Mouse (Mus musculus): Measurements from ENCODE around the gene Rora. TPM values are rescaled to one million over a fixed set of nuclear protein-coding genes. Genes with fewer than 3 reads are reported as not detected.

Rora gene
- polyA plus RNA-seq, 1 experiment from 2014 or later: 4.4 TPM

GRCm38 (mm10) chr9:69397432-69397759, 743.8 kb downstream of the Rora start:
- Histone ChIP-seq H3K4me1 (replicated peaks; ENCODE audit: control insufficient read depth, insufficient read depth, low read length) (0 out of 2 replicates have a peak, but pooled peaks cover 3% of the 10 kb centered on the region), H3K9ac (ENCODE audit: low read length) (peak overlapping the region; percentile 92), H3K9me3 (ENCODE audit: control insufficient read depth, low read length) (no peaks in the 10 kb centered on the region), H3K27me3 (replicated peaks; ENCODE audit: control insufficient read depth, insufficient read depth, low read length) (no peaks in the 10 kb centered on the region), H3K4me2 (ENCODE audit: low read length) (peak overlapping the region; percentile 94), H3K36me3 (ENCODE audit: control insufficient read depth, insufficient read depth, low read length) (peaks cover 5% of the 10 kb centered on the region; the same call in 1 of the 2 replicates), H3K4me3 (ENCODE audit: low read depth, low read length) (peak overlapping the region; percentile 79), H3K27ac (ENCODE audit: low read depth) (peak overlapping the region; percentile 97)
- ATAC-seq (replicated peaks; ENCODE audit: low FRiP score, low TSS enrichment, low read depth) (peak; percentile 62), DNase-seq (ENCODE audit: low spot score) (no peak)
- 60% methylated on average over 2 of the region's 2 CpGs for WGBS

GRCm38 (mm10) chr9:69397760-69398452, 744.3 kb downstream of the Rora start, which contains the start of gene Ice2:
TSS of gene Ice2 (plus strand) at chr9:69397906.
- Histone ChIP-seq H3K4me1 (replicated peaks; ENCODE audit: control insufficient read depth, insufficient read depth, low read length) (0 out of 2 replicates have a peak, but pooled peaks cover 3% of the 10 kb centered on the region), H3K9me3 (ENCODE audit: control insufficient read depth, low read length) (no peaks in the 10 kb centered on the region), H3K27me3 (replicated peaks; ENCODE audit: control insufficient read depth, insufficient read depth, low read length) (no peaks in the 10 kb centered on the region), H3K27ac (ENCODE audit: low read depth) (peak within 1 kb of the TSS; percentile 97), H3K4me3 (ENCODE audit: low read depth, low read length) (peak within 1 kb of the TSS; percentile 79), H3K36me3 (ENCODE audit: control insufficient read depth, insufficient read depth, low read length) (peaks cover 5% of the 10 kb centered on the region; the same call in 1 of the 2 replicates), H3K9ac (ENCODE audit: low read length) (peak within 1 kb of the TSS; percentile 92), H3K4me2 (ENCODE audit: low read length) (peak within 1 kb of the TSS; percentile 94)
- under 1% methylated on average over 51 of the region's 53 CpGs for WGBS
- ATAC-seq (replicated peaks; ENCODE audit: low FRiP score, low TSS enrichment, low read depth) (peak; percentile 91), DNase-seq (ENCODE audit: low spot score) (peak; percentile 89)

- H3K9ac ChIP-seq (ENCODE audit: low read length): peak overlapping the region; percentile 92
- H3K4me2 ChIP-seq (ENCODE audit: low read length): peak overlapping the region; percentile 94
- peaks cover 5% of the 10 kb centered on the region; the same call in 1 of the 2 replicates for H3K36me3 ChIP-seq (ENCODE audit: control insufficient read depth, insufficient read depth, low read length)
- DNase-seq (ENCODE audit: low spot score): no peak
- H3K4me1 ChIP-seq (replicated peaks; ENCODE audit: control insufficient read depth, insufficient read depth, low read length): 0 out of 2 replicates have a peak, but pooled peaks cover 3% of the 10 kb centered on the region
- peak overlapping the region; percentile 97 for H3K27ac ChIP-seq (ENCODE audit: low read depth)
- ATAC-seq (replicated peaks; ENCODE audit: low FRiP score, low TSS enrichment, low read depth): 0 out of 2 replicates have a peak, but pooled peaks have one; percentile 36
- H3K4me3 ChIP-seq (ENCODE audit: low read depth, low read length): peak overlapping the region; percentile 79
- H3K9me3 ChIP-seq (ENCODE audit: control insufficient read depth, low read length): no peaks in the 10 kb centered on the region
- H3K27me3 ChIP-seq (replicated peaks; ENCODE audit: control insufficient read depth, insufficient read depth, low read length): no peaks in the 10 kb centered on the region
- WGBS: 11% methylated on average over 10 of the region's 10 CpGs
These were observed 744.9 kb downstream of the Rora start for GRCm38 (mm10) chr9:69398453-69398850.

GRCm38 (mm10) chr9:69404671-69405070, 751.1 kb downstream of the Rora start:
- Histone ChIP-seq H3K9ac (ENCODE audit: low read length) (no peak overlapping the region), H3K36me3 (ENCODE audit: control insufficient read depth, insufficient read depth, low read length) (peaks cover 22% of the 10 kb centered on the region), H3K4me1 (replicated peaks; ENCODE audit: control insufficient read depth, insufficient read depth, low read length) (no peaks in the 10 kb centered on the region), H3K4me2 (ENCODE audit: low read length) (no peak overlapping the region), H3K4me3 (ENCODE audit: low read depth, low read length) (no peak overlapping the region), H3K27ac (ENCODE audit: low read depth) (no peak overlapping the region), H3K27me3 (replicated peaks; ENCODE audit: control insufficient read depth, insufficient read depth, low read length) (no peaks in the 10 kb centered on the region), H3K9me3 (ENCODE audit: control insufficient read depth, low read length) (no peaks in the 10 kb centered on the region)
- DNase-seq (ENCODE audit: low spot score) (no peak), ATAC-seq (replicated peaks; ENCODE audit: low FRiP score, low TSS enrichment, low read depth) (no peak)
- WGBS: 80% methylated on average over 6 of the region's 6 CpGs

GRCm38 (mm10) chr9:69419476-69419875, 765.9 kb downstream of the Rora start:
- no peak overlapping the region for H3K4me2 ChIP-seq (ENCODE audit: low read length)
- H3K9ac ChIP-seq (ENCODE audit: low read length): no peak overlapping the region
- no peak for DNase-seq (ENCODE audit: low spot score)
- WGBS: 92% methylated on average over 1 of the region's 1 CpGs
- H3K9me3 ChIP-seq (ENCODE audit: control insufficient read depth, low read length): no peaks in the 10 kb centered on the region
- no peak overlapping the region for H3K4me3 ChIP-seq (ENCODE audit: low read depth, low read length)
- H3K27me3 ChIP-seq (replicated peaks; ENCODE audit: control insufficient read depth, insufficient read depth, low read length): no peaks in the 10 kb centered on the region
- no peak for ATAC-seq (replicated peaks; ENCODE audit: low FRiP score, low TSS enrichment, low read depth)
- H3K4me1 ChIP-seq (replicated peaks; ENCODE audit: control insufficient read depth, insufficient read depth, low read length): no peaks in the 10 kb centered on the region
- H3K27ac ChIP-seq (ENCODE audit: low read depth): no peak overlapping the region
- peaks cover 59% of the 10 kb centered on the region for H3K36me3 ChIP-seq (ENCODE audit: control insufficient read depth, insufficient read depth, low read length)

- ATAC-seq (replicated peaks; ENCODE audit: low FRiP score, low TSS enrichment, low read depth) (no peak), DNase-seq (ENCODE audit: low spot score) (no peak)
- Histone ChIP-seq H3K27me3 (replicated peaks; ENCODE audit: control insufficient read depth, insufficient read depth, low read length) (no peaks in the 10 kb centered on the region), H3K4me3 (ENCODE audit: low read depth, low read length) (no peak overlapping the region), H3K9ac (ENCODE audit: low read length) (no peak overlapping the region), H3K4me1 (replicated peaks; ENCODE audit: control insufficient read depth, insufficient read depth, low read length) (no peaks in the 10 kb centered on the region), H3K27ac (ENCODE audit: low read depth) (no peak overlapping the region), H3K9me3 (ENCODE audit: control insufficient read depth, low read length) (no peaks in the 10 kb centered on the region), H3K36me3 (ENCODE audit: control insufficient read depth, insufficient read depth, low read length) (peaks cover 62% of the 10 kb centered on the region), H3K4me2 (ENCODE audit: low read length) (no peak overlapping the region)
- 88% methylated on average over 3 of the region's 3 CpGs for WGBS
These were observed 776.9 kb downstream of the Rora start for GRCm38 (mm10) chr9:69430531-69430930.

GRCm38 (mm10) chr9:69431863-69432555, 778.4 kb downstream of the Rora start:
- H3K9ac ChIP-seq (ENCODE audit: low read length): no peak overlapping the region
- no peaks in the 10 kb centered on the region for H3K27me3 ChIP-seq (replicated peaks; ENCODE audit: control insufficient read depth, insufficient read depth, low read length)
- H3K9me3 ChIP-seq (ENCODE audit: control insufficient read depth, low read length): no peaks in the 10 kb centered on the region
- WGBS: 66% methylated on average over 6 of the region's 6 CpGs
- no peak overlapping the region for H3K4me2 ChIP-seq (ENCODE audit: low read length)
- H3K36me3 ChIP-seq (ENCODE audit: control insufficient read depth, insufficient read depth, low read length): peaks cover 48% of the 10 kb centered on the region
- H3K27ac ChIP-seq (ENCODE audit: low read depth): no peak overlapping the region
- DNase-seq (ENCODE audit: low spot score) (no peak), ATAC-seq (replicated peaks; ENCODE audit: low FRiP score, low TSS enrichment, low read depth) (no peak)
- H3K4me1 ChIP-seq (replicated peaks; ENCODE audit: control insufficient read depth, insufficient read depth, low read length): no peaks in the 10 kb centered on the region
- no peak overlapping the region for H3K4me3 ChIP-seq (ENCODE audit: low read depth, low read length)

- Histone ChIP-seq H3K27me3 (replicated peaks; ENCODE audit: control insufficient read depth, insufficient read depth, low read length) (no peaks in the 10 kb centered on the region), H3K4me3 (ENCODE audit: low read depth, low read length) (no peak overlapping the region), H3K9ac (ENCODE audit: low read length) (no peak overlapping the region), H3K4me2 (ENCODE audit: low read length) (no peak overlapping the region), H3K27ac (ENCODE audit: low read depth) (no peak overlapping the region), H3K36me3 (ENCODE audit: control insufficient read depth, insufficient read depth, low read length) (peaks cover 27% of the 10 kb centered on the region), H3K9me3 (ENCODE audit: control insufficient read depth, low read length) (no peaks in the 10 kb centered on the region), H3K4me1 (replicated peaks; ENCODE audit: control insufficient read depth, insufficient read depth, low read length) (no peaks in the 10 kb centered on the region)
- ATAC-seq (replicated peaks; ENCODE audit: low FRiP score, low TSS enrichment, low read depth): no peak
- 92% methylated on average over 10 of the region's 10 CpGs for WGBS
- DNase-seq (ENCODE audit: low spot score): no peak
These were observed 781.6 kb downstream of the Rora start for GRCm38 (mm10) chr9:69435194-69435593.

All from intestine, embryonic 14.5 days (tissue).